Mouse (Mus musculus): ENCODE results near the gene Med17. TPM values are rescaled to one million over a fixed set of nuclear protein-coding genes. Genes with fewer than 3 reads are reported as not detected.

Med17 gene
- 37.8 TPM for polyA plus RNA-seq (2014; fragmentation: Illumina TruSeq; extraction: RNeasy Lipid Tissue Mini Kit (QIAGEN cat#74804); ENCODE audit: low read depth, low replicate concordance)

DNA sequence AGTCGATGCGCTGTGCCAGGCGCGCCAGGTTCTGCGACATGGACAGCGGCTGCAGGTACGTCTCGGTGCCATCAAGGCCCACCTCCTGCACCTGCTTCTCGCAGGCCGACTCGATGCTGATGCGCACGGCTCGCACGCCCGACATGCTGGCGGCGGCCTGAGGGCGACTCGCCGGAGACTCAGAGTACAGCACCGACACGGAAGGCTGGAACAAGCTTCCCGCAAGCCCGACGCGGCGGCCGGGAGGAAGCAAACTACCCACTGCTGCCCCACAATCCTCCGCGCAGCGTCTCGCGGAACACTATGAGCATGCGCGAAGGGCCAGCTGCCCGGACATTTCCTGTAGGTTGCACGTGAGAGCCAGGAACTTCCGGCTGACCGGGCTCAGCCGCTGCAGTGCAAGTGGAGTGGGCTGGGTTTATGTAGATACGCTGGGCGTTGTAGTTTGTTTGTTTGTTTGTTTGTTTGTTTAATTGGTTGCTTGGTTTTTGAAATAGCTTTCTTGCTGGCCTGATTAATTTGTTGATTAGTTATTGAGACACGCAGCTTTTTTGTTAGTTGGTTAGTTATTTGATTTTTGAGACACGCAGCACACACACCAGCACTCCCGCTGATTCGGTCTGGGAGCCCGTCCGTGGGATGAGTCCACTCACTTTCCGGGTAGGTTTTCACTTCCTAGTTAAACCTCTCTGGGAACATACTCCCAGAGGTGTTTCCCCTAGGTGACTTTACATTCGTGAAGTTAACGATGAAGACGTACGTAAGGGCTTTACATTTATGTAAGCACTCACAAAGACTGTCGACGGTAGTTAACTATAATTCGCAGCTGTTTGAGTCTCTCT is at the start of gene Med17:
TSS of gene Med17 (minus strand) at position 283 of the 842 bp plus-strand sequence.

DNA sequence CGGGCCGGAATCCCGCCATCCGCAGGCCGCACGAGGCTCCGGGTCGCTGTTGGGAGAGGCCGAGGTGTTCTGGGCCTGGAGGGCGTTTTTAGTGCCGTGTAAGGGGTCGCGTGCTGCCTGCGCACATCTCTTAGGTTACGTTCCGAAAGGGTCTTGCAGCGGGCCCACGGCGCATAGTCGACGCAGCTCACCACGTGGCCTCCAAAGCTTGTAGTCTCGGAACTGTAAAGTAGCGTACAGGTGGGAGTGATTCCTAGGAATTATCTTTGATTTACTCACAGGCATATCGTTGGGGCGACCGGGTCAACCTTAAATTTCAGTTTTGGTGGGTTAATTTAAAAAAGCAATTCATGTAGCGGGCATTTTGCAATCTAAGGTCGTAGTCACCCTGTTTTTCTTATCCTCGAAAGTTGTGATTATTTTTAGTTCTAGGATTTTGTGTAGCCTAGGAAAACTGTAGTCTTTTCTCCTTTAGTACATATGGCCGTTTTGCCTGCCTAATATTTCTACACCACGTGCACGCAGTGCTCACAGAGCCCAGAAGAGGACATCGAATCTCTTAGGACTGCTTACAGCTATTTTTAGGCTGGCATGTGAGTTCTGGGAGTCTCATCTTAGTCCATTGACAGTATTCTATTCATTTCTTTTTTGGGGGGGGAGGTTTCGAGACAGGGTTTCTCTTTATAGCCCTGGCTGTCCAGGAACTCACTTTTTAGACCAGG is 26.8 kb upstream of the Med17 start, which contains the start of gene 4931406C07Rik:
TSS of gene 4931406C07Rik (minus strand) at position 51 of the 722 bp plus-strand sequence.

DNA sequence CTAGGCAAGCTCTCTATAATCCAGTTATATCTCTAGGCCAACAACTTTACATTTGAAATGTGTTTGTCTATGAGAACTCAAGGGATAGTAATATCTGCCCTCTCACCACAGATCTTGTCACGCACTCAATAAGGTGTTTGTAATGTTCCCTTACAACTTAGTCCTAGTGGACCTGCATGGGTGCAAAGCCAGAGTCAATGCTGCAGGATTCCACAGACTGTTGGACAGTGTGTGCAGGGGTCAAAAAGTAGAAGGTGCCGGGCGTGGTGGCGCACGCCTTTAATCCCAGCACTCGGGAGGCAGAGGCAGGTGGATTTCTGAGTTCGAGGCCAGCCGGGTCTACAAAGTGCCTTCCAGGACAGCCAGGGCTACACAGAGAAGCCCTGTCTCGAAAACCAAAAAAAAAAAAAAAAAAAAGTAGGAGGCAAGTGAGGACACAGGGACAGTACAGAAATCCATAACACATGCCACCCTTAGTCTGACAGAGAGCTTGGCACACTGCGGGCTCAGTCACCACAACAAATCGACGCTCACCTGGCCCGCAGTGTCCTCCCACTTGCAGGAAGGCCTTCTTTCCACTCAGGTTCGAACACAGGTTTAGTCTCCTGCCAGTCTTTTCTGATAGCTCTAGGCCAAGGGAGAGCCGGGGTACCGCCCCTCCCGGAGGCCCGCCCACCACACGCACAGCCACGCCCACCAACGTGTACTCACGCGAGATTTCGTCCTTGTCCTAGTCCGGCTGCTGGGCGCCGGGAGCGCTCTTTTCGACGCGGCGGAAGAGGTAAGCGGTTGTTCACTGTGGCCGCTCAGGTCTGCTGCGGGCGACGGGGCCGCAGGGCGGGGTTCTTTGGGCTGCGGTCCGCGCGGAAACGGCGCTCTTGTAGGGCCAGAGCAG is 26.0 kb upstream of the Med17 start, which contains the start of gene Taf1d:
TSS of gene Taf1d (plus strand) at position 712 of the 895 bp plus-strand sequence.

DNA sequence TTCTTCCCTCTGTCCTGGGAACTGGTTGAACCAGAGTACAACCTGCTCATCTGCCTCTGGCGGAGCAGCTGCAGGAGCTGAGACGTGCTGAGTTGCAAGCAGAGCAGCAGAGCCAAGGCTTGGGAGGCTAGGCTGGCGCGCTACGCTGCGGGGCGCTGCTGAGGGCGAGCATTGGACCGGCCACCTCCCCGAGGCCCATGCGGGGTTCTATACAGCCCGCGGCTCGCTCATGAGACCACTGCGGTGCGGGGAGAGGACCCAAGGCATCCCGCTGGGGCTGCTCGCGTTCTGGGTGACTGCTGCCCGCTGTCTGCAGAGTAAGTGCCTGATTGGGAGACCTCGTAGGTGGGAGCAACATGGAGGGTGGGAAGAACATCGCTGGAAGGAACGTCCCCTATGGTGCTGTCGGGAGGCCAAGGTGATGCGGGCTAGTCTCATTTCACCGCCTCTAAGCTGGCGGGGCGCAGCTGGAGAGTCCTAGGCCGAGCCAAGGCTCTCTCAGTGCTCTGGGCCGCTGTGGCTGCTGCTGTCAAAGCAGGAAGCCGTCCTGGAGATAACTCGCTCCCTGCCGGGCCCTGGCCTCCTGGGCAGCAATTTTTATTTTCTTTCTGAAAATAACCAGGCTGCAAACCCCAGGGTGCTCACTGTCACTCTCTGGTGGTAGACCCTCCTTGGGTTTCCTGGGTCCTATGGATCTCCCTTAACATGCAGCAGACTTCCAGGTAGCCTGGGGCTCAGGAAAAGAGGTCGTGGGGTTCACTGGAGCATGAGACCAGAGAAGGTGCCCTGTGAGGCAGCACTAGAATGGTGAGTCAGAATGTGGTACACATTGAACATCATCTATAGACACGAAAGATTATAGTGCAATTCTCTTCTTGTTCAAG is 40.4 kb downstream of the Med17 start, which contains the start of gene Vstm5:
TSS of gene Vstm5 (plus strand) at position 4 of the 884 bp plus-strand sequence.

Other genes starting within 250 kb of the Med17 start
- 0.32 TPM for gene Panx1, start 234.5 kb downstream of the Med17 start, polyA plus RNA-seq (2014; fragmentation: Illumina TruSeq; extraction: RNeasy Lipid Tissue Mini Kit (QIAGEN cat#74804); ENCODE audit: low read depth, low replicate concordance)
- not detected for gene Hephl1, start 167.8 kb downstream of the Med17 start, polyA plus RNA-seq (2014; fragmentation: Illumina TruSeq; extraction: RNeasy Lipid Tissue Mini Kit (QIAGEN cat#74804); ENCODE audit: low read depth, low replicate concordance)
- gene Vstm5, start 40.9 kb downstream of the Med17 start, polyA plus RNA-seq (2014; fragmentation: Illumina TruSeq; extraction: RNeasy Lipid Tissue Mini Kit (QIAGEN cat#74804); ENCODE audit: low read depth, low replicate concordance): 7.6 TPM
- 76.4 TPM for gene Taf1d, start 26.3 kb upstream of the Med17 start, polyA plus RNA-seq (2014; fragmentation: Illumina TruSeq; extraction: RNeasy Lipid Tissue Mini Kit (QIAGEN cat#74804); ENCODE audit: low read depth, low replicate concordance)
- 1,419 TPM for gene 4931406C07Rik, start 26.5 kb upstream of the Med17 start, polyA plus RNA-seq (2014; fragmentation: Illumina TruSeq; extraction: RNeasy Lipid Tissue Mini Kit (QIAGEN cat#74804); ENCODE audit: low read depth, low replicate concordance)
- 17.9 TPM for gene Cep295, start 77.9 kb upstream of the Med17 start, polyA plus RNA-seq (2014; fragmentation: Illumina TruSeq; extraction: RNeasy Lipid Tissue Mini Kit (QIAGEN cat#74804); ENCODE audit: low read depth, low replicate concordance)
- gene Smco4, start 213.5 kb upstream of the Med17 start, polyA plus RNA-seq (2014; fragmentation: Illumina TruSeq; extraction: RNeasy Lipid Tissue Mini Kit (QIAGEN cat#74804); ENCODE audit: low read depth, low replicate concordance): 5.8 TPM

Data from kidney, adult 10 weeks (tissue).